In the genomic region with DNA sequence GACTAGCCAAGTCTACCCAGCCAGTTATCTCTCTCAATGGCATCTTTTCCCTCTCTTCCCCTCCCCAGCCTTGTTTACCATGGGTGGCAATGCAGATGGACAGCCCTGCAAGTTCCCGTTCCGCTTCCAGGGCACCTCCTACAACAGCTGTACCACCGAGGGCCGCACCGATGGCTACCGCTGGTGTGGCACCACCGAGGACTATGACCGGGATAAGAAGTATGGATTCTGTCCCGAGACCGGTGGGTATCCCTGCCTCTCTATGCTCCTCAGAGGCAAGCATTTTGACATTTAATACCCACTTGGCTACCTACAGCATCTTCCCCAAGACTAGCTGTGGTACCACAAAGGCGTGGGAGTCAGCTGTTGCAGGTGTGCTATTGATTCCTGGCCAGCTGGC, we compare ENCODE assay signal across 25 mouse cellular contexts. TPM values are rescaled to one million over a fixed set of nuclear protein-coding genes. Genes with fewer than 3 reads are reported as not detected.
"Had no signal": no experiment of that assay in that cellular context is flagged by ENCODE, and none has a peak within 500 bp of the region (broad histone marks: within the 10 kb centered on the region; RNA-seq: fewer than 3 reads in every experiment).

No protein-coding gene starts in this region.

- H3K27me3 ChIP-seq: embryonic facial prominence, embryonic 12.5 days; embryonic facial prominence, embryonic 13.5 days; embryonic facial prominence, embryonic 15.5 days; forebrain, embryonic 12.5 days; forebrain, embryonic 13.5 days; forebrain, embryonic 15.5 days had no signal

- H3K36me3 ChIP-seq: forebrain, embryonic 12.5 days; forebrain, embryonic 15.5 days had no signal

- H3K27ac ChIP-seq: embryonic facial prominence, embryonic 10.5 days; embryonic facial prominence, embryonic 12.5 days; embryonic facial prominence, embryonic 13.5 days; forebrain, embryonic 10.5 days; forebrain, embryonic 12.5 days; forebrain, embryonic 13.5 days; forebrain, embryonic 15.5 days; heart, embryonic 10.5 days had no signal

- H3K4me3 ChIP-seq: embryonic facial prominence, embryonic 10.5 days; embryonic facial prominence, embryonic 12.5 days; embryonic facial prominence, embryonic 13.5 days; embryonic facial prominence, embryonic 15.5 days; erythroblast, embryonic 14.5 days; forebrain, embryonic 10.5 days; forebrain, embryonic 12.5 days; forebrain, embryonic 13.5 days; forebrain, embryonic 15.5 days; gastrocnemius, adult 2 months; heart, embryonic 10.5 days had no signal

- DNase-seq: cerebellum, adult 8-10 months; cerebellum, adult 9-10 months; cerebellum, adult 9-11 months; cerebellum, postnatal 10 days; cerebellum, postnatal 14 days; cerebellum, postnatal 25 days; cerebellum, postnatal 36 days; embryo, embryonic 11 days; forebrain, postnatal 0 days; gastrocnemius, adult 2 months; gastrocnemius, postnatal 10 days; gastrocnemius, postnatal 14 days; gastrocnemius, postnatal 25 days; gastrocnemius, postnatal 36 days; heart, adult 18-20 months had no signal

- H3K4me1 ChIP-seq: forebrain, embryonic 10.5 days; forebrain, embryonic 12.5 days; forebrain, embryonic 13.5 days; forebrain, embryonic 15.5 days; heart, embryonic 10.5 days had no signal

- H3K9ac ChIP-seq: embryonic facial prominence, embryonic 12.5 days; embryonic facial prominence, embryonic 13.5 days; embryonic facial prominence, embryonic 15.5 days; forebrain, embryonic 12.5 days; forebrain, embryonic 13.5 days; forebrain, embryonic 15.5 days; forebrain, postnatal 0 days had no signal

RNA-seq across cellular contexts. Expression of a gene that starts 8.8 kb away (rescaled TPM):
- polyA plus RNA-seq: erythroblast, embryonic 14.5 days had no signal
